Mouse (Mus musculus) megakaryocyte, embryonic 14.5 days (primary cell): Measurements from ENCODE around the gene Hist1h1c.

ENCODE experiments used
- FLI1 ChIP-seq: IDR thresholded peaks from 2 replicates; pipeline ENCODE4 v1.6.1; 2012; ENCODE audit warnings: low read length, inconsistent platforms, mixed read lengths
- GATA1 ChIP-seq: IDR thresholded peaks from 3 replicates; pipeline ENCODE4 v1.6.1; 2012; ENCODE audit warnings: mixed read lengths, low read length, inconsistent platforms, borderline replicate concordance

DNA sequence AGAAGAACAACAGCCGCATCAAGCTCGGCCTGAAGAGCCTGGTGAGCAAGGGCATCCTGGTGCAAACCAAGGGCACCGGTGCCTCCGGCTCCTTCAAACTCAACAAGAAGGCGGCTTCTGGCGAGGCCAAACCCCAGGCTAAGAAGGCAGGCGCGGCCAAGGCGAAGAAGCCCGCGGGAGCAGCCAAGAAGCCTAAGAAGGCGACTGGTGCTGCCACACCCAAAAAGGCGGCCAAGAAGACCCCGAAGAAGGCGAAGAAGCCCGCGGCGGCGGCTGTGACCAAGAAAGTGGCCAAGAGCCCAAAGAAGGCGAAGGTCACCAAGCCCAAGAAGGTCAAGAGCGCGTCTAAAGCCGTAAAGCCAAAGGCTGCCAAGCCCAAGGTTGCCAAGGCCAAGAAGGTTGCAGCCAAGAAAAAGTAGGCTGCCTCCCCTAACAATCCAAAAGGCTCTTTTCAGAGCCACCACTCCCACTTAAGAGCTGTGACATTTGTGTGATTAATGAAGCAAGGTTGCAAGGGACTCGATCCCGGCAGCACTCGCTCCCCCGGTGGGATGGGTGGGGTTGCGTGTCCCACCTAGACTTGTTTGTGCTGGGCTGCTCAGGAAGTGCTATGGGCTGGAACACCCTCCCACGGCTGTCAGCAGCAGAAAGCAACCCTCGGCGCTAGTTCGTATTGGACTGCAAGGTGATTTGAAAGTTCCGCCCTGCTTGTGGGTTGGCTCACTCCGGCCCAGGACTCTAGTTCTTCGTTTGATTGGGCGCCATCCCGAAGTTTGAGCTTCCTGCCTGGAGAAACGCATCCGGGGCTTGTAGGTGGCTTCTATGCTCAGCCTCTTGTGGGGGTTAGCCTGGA, 687 bp downstream of the Hist1h1c start:
- TF ChIP-seq GATA1 (no peak), FLI1 (no peak)
